11 mouse cellular contexts compared by ENCODE assay signal in the genomic region with DNA sequence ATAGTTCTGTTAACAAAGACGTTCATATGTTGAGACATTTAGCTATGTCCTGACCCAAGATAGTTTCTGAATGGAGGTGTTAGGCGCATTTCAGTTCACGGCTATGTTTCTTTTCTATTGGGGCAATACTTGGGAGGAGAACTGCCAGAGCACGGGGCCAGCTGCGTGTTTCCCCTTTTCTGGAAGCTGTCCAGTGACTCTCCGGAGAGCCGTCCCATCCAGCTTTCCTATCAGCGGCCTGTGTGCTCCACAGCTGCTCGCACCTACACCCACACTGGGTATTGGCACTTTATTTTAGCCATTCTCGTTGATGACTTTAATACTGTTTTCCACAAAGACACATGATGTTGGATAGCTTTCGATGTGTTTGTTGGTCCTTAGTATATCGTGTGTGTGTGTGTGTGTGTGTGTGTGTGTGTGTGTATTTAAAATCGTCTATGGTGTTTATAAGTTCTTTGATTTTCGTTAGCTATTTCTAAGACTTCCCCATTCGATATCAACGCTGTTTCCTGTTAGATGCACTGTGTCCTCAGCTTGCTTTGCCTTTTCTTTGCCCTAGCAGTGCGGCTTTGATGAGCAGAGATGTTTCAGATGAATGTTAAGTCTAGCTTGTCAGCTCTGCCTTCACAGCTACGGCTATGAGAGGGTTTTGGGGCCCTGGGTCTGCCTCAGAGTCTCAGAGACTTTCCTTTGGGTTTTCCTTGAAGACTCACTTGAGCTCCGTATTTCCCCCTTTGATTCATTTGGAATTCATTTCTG. TPM values are rescaled to one million over a fixed set of nuclear protein-coding genes. Genes with fewer than 3 reads are reported as not detected.
DNase-seq lines count a peak whose midpoint lies in the region; ATAC-seq and TF ChIP-seq lines count a peak whose summit lies in the region.
"Had no signal": no experiment of that assay in that cellular context is flagged by ENCODE, and none has a peak within 500 bp of the region (broad histone marks: within the 10 kb centered on the region; RNA-seq: fewer than 3 reads in every experiment).

No protein-coding gene starts in this region.

- peak overlapping the region; percentile 67 for H3K27ac ChIP-seq in lung, embryonic 14.5 days (ENCODE audit: low read depth)
- H3K27ac ChIP-seq in forebrain, embryonic 15.5 days (replicated peaks) = no peak overlapping the region

- 29% methylated on average over 19 of the region's 19 CpGs for WGBS in lung, embryonic 14.5 days
- 29% methylated on average over 19 of the region's 19 CpGs for WGBS in lung, adult 2 months
- 75% methylated on average over 19 of the region's 19 CpGs for WGBS in forebrain, embryonic 15.5 days

- H3K4me2 ChIP-seq in lung, embryonic 14.5 days = peak overlapping the region; percentile 16; the same call in 1 of the 2 replicates
- H3K4me2 ChIP-seq in forebrain, embryonic 15.5 days (replicated peaks) = no peak overlapping the region

- H3K27me3 ChIP-seq in lung, embryonic 14.5 days (ENCODE audit: insufficient read depth, low read length) = no peaks in the 10 kb centered on the region
- H3K27me3 ChIP-seq in forebrain, embryonic 15.5 days = no peaks in the 10 kb centered on the region

- no peak overlapping the region for H3K4me3 ChIP-seq in lung, embryonic 14.5 days (ENCODE audit: low read depth, low read length)
- no peak overlapping the region for H3K4me3 ChIP-seq in lung, adult 2 months (replicated peaks; ENCODE audit: extremely low read depth, low read depth, low read length)
- no peak overlapping the region for H3K4me3 ChIP-seq in forebrain, embryonic 15.5 days

- intact Hi-C loops in heart, postnatal 14 days (cut with DNase I) = no loop called here

- peaks cover 15% of the 10 kb centered on the region for H3K4me1 ChIP-seq in lung, embryonic 14.5 days (ENCODE audit: insufficient read depth)
- peaks cover 22% of the 10 kb centered on the region for H3K4me1 ChIP-seq in lung, adult 2 months (ENCODE audit: control insufficient read depth, insufficient read depth, low read length)
- H3K4me1 ChIP-seq in forebrain, embryonic 15.5 days = no peaks in the 10 kb centered on the region

- H3K36me3 ChIP-seq in lung, embryonic 14.5 days (ENCODE audit: insufficient read depth) = no peaks in the 10 kb centered on the region
- no peaks in the 10 kb centered on the region for H3K36me3 ChIP-seq in forebrain, embryonic 15.5 days

- H3K9me3 ChIP-seq in lung, embryonic 14.5 days (ENCODE audit: low read depth, low read length) = no peaks in the 10 kb centered on the region
- H3K9me3 ChIP-seq in forebrain, embryonic 15.5 days = no peaks in the 10 kb centered on the region

- ATAC-seq in lung, embryonic 14.5 days (ENCODE audit: insufficient read depth) = peak; percentile 45; the same call in 1 of the 2 replicates
- ATAC-seq in monocyte, adult 5-6 weeks (replicated peaks; ENCODE audit: insufficient number of reproducible peaks, low FRiP score, low TSS enrichment, poor library complexity, severe bottlenecking) = 0 out of 2 replicates have a peak, but pooled peaks have one; percentile 37
- no peak for ATAC-seq in forebrain, embryonic 15.5 days (replicated peaks)
- ATAC-seq: intestine, postnatal 0 days; midbrain, embryonic 16.5 days had no signal

- H3K9ac ChIP-seq in lung, embryonic 14.5 days = no peak overlapping the region
- H3K9ac ChIP-seq in forebrain, embryonic 15.5 days (replicated peaks) = no peak overlapping the region

- DNase-seq in lung, embryonic 14.5 days = peak; percentile 80
- DNase-seq in lung, adult 2 months = no peak
- peak; percentile 46 for DNase-seq in gastrocnemius, postnatal 25 days
- peak; percentile 51 to 59 for DNase-seq in heart, postnatal 14 days
- DNase-seq in right cerebral cortex, postnatal 25 days = no peak
- no peak for DNase-seq in spleen, adult 12 weeks (ENCODE audit: low spot score)
- DNase-seq: liver had no signal

- no peak for TF ChIP-seq POLR2A in lung, adult 2 months (IDR thresholded peaks at IDR 0.05; ENCODE audit: borderline replicate concordance, extremely low read depth, low read depth, low read length)

- no peak for TF ChIP-seq CTCF in lung, embryonic 14.5 days (IDR thresholded peaks at IDR 0.05; ENCODE audit: low read depth)
- TF ChIP-seq CTCF in lung, adult 2 months (IDR thresholded peaks at IDR 0.05; ENCODE audit: insufficient read depth, low read length) = no peak

RNA-seq across cellular contexts. Expression of gene Camk2d, which starts 34.2 kb away (rescaled TPM):
- 43.2 and 44.8 TPM in 2 replicates for polyA plus RNA-seq in lung, embryonic 14.5 days (2014; fragmentation: Nextera tagmentation; extraction: Ambion mirVana)
- polyA plus RNA-seq in lung, adult 2 months (2012; rRNA removed) = 56.8 and 61.4 TPM in 2 replicates
- total RNA-seq in gastrocnemius, postnatal 25 days (2021) = 10 to 100 TPM; 51.7 to 64.2 TPM
- 100 to 1,000 TPM; 140 to 160 TPM for total RNA-seq in heart, postnatal 14 days (2021)
- 170 to 200 TPM (median 170 TPM) in 3 replicates for total RNA-seq in monocyte, adult 5-6 weeks (2017)
- 29.9 and 30.7 TPM in 2 replicates for polyA plus RNA-seq in forebrain, embryonic 15.5 days (2015; fragmentation: Nextera tagmentation; extraction: Ambion mirVana)

Comparison
In these comparisons a context has a peak if more than half of its experiments do, and no peak if none do; other contexts are left out.
1. DNase-seq: peak in lung, embryonic 14.5 days (single experiment), gastrocnemius, postnatal 25 days (single experiment) and heart, postnatal 14 days (2 of 2); none in lung, adult 2 months (single experiment), right cerebral cortex, postnatal 25 days (single experiment) and spleen, adult 12 weeks (single experiment).